9 mouse cellular contexts compared by ENCODE assay signal in genomic region chr1:119033450-119034162, GRCm38 (mm10). TPM values are rescaled to one million over a fixed set of nuclear protein-coding genes. Genes with fewer than 3 reads are reported as not detected.
DNase-seq lines count a peak whose midpoint lies in the region; TF ChIP-seq lines count a peak whose summit lies in the region.
"Had no signal": no experiment of that assay in that cellular context is flagged by ENCODE, and none has a peak within 500 bp of the region (broad histone marks: within the 10 kb centered on the region; RNA-seq: fewer than 3 reads in every experiment).

No protein-coding gene starts in this region.

- no peak overlapping the region for H3K4me3 ChIP-seq in spleen, adult 2 months (ENCODE audit: extremely low read depth, insufficient read depth, insufficient read length)
- H3K4me3 ChIP-seq in embryonic fibroblast, embryonic 13.5 days (ENCODE audit: insufficient read depth, low read length): no peak overlapping the region
- H3K4me3 ChIP-seq: myocyte had no signal

- DNase-seq in spleen, adult 2 months (ENCODE audit: low read depth in 1 of 2, low spot score in 2 of 2): no peak
- no peak for DNase-seq in spleen, postnatal 14 days (ENCODE audit: low spot score in 2 of 2)
- peak; percentile 85 to 88 for DNase-seq in heart, adult 9 months (ENCODE audit: low spot score in 2 of 2)
- DNase-seq in kidney, postnatal 14 days: peak; percentile 54
- peak; percentile 52 to 64 for DNase-seq in lung, adult 18-20 months
- peak; percentile 71 for DNase-seq in ovary, adult 18-20 months (ENCODE audit: low spot score)
- DNase-seq in natural killer cell, adult 2 months (ENCODE audit: low spot score in 2 of 2): no peak

- no peaks in the 10 kb centered on the region for H3K36me3 ChIP-seq in spleen, adult 2 months (ENCODE audit: control insufficient read depth, insufficient read depth, low read length)

- TF ChIP-seq CTCF in spleen, adult 2 months (IDR thresholded peaks at IDR 0.05; ENCODE audit: extremely low read depth, insufficient read depth, insufficient read length, insufficient replicate concordance): no peak
- TF ChIP-seq CTCF in embryonic fibroblast, embryonic 13.5 days (IDR thresholded peaks at IDR 0.05; ENCODE audit: borderline replicate concordance, insufficient read depth, low read length): no peak

- H3K27me3 ChIP-seq in spleen, adult 2 months (ENCODE audit: control insufficient read depth, insufficient read depth, low read length): no peaks in the 10 kb centered on the region

- no peaks in the 10 kb centered on the region for H3K4me1 ChIP-seq in spleen, adult 2 months (ENCODE audit: control insufficient read depth, insufficient read depth, insufficient read length)
- peaks cover 12% of the 10 kb centered on the region for H3K4me1 ChIP-seq in embryonic fibroblast, embryonic 13.5 days (ENCODE audit: control insufficient read depth, insufficient read depth, low read length)

- WGBS in spleen, adult 2 months: 68% methylated on average over 3 of the region's 3 CpGs

- peak overlapping the region; percentile 47; the same call in 1 of the 2 replicates for H3K27ac ChIP-seq in spleen, adult 2 months (ENCODE audit: insufficient read depth, low read length)
- H3K27ac ChIP-seq in embryonic fibroblast, embryonic 13.5 days (ENCODE audit: insufficient read depth, low read length): peak overlapping the region; percentile 73

- TF ChIP-seq POLR2A in spleen, adult 2 months (IDR thresholded peaks at IDR 0.05; ENCODE audit: low read depth, low read length): no peak
- TF ChIP-seq POLR2A in embryonic fibroblast, embryonic 13.5 days (IDR thresholded peaks at IDR 0.05; ENCODE audit: low read depth, low read length): peak; percentile 24; the same call in 1 of the 2 replicates

RNA-seq across cellular contexts. Expression of gene Gli2, which starts 19.8 kb away (rescaled TPM):
- polyA plus RNA-seq in spleen, adult 2 months (2012; rRNA removed): 1.2 and 2.5 TPM in 2 replicates
- polyA plus RNA-seq in embryonic fibroblast, embryonic 13.5 days (2011; ENCODE audit: insufficient read length, low read depth, missing spikeins): 8.9 and 13.6 TPM in 2 replicates

Comparison
In these comparisons a context has a peak if more than half of its experiments do, and no peak if none do; other contexts are left out.
1. DNase-seq: peak in heart, adult 9 months (2 of 2), kidney, postnatal 14 days (single experiment), lung, adult 18-20 months (2 of 2) and ovary, adult 18-20 months (single experiment); none in spleen, adult 2 months (0 of 2), spleen, postnatal 14 days (0 of 2) and natural killer cell, adult 2 months (0 of 2).